Mouse (Mus musculus): ENCODE data around the gene Cbx6.

The Cbx6 gene

GRCm38 (mm10) chr15:79834130-79834880 is at the start of gene Cbx6, which contains the start of gene Npcd:
Gene Cbx6, minus strand, starts transcription at chr15:79834688.
Gene Npcd, minus strand, starts transcription at chr15:79834237.
- no peak for DNase-seq (ENCODE audit: low read depth)

DNA sequence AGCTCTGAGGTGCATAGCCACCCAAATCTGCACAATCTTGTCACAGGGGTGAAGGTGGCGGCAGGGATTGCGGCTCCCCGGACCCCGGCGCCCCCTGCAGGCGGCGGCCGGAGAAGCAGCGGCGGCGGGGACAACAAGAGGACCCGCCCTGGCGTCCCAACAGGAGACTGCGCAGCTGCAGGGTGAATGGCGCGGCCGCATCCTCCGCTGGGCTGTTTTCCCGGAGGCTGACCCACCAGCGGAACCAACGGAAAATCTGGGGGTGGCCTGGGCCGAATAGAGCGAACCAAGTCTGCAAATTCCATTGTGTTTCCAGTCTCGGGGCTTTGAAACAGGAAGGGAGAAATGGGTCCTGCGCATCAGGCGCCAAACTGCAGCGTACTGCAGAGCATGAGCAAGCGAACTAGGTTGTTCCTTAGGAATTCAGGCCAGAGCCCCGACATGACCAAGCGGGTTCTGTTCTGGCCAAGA is 48.9 kb upstream of the Cbx6 start:
- DNase-seq (ENCODE audit: low read depth), result peak; percentile 89

GRCm38 (mm10) chr15:79882623-79883267 is 48.3 kb upstream of the Cbx6 start:
- DNase-seq (ENCODE audit: low read depth), result peak; percentile 17

- no peak for DNase-seq (ENCODE audit: low read depth)
These were observed 46.0 kb upstream of the Cbx6 start for GRCm38 (mm10) chr15:79880477-79880876.

GRCm38 (mm10) chr15:79879319-79879718 is 44.8 kb upstream of the Cbx6 start:
- DNase-seq (ENCODE audit: low read depth), result peak; percentile 78

DNA sequence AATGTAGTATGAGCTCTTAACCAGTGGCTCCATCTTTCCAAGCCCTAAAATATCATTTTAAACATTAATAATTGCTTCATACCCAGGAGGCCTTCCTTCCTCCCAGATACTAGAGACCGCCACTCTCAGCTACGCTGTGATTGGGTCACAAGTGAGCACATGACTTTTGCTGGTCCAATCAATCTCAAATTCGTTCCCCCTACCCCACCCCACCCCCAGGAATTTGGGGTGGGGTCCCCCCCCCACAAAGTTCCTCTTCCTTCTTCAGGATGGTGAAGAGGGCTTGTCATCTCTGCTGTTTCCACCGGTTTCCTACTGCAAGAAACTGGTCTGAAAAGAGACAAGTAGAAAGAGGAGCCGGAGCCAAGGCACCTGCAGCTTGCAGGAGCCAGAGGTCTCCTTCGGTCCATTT is 44.2 kb upstream of the Cbx6 start:
- no peak for DNase-seq (ENCODE audit: low read depth)

GRCm38 (mm10) chr15:79875261-79875995 is 40.9 kb upstream of the Cbx6 start:
- DNase-seq (ENCODE audit: low read depth), result no peak

GRCm38 (mm10) chr15:79873995-79874394 is 39.5 kb upstream of the Cbx6 start:
- DNase-seq (ENCODE audit: low read depth), result peak; percentile 40

GRCm38 (mm10) chr15:79873545-79873944 is 39.1 kb upstream of the Cbx6 start:
- DNase-seq (ENCODE audit: low read depth), result no peak

DNA sequence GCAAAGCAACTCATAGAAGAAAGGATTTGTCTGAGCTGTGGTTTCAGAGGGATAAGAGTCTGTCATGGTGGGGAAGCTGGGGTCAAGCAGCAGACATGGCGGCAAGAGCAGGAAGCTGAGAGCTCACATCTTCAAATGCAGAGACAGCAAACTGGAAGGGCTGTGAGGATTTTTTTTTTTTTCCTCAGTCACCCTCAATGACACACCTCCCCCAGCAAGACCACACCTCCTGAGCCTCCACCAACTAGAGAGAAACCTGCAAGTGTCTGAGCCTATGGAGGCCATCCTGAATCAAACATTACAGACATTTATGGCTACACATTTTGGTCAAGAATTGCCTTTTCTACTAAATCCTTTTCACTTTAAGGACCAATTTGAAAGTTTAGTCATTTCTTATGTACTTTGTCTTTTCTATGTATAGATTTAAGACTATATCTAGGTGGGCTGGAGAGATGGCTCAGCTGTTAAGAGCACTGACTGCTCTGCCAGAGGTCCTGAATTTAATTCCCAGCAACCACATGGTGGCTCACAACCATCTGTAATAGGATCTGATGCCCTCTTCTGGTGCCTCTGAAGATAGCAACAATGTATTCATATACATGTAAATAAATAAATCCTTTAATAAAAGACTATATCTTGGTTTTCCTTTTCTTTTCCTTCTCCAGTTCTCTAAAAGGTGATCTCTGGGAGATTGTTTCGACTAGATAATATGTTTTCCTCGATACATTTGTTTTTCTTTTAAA is 32.9 kb upstream of the Cbx6 start:
- peak; percentile 42 for DNase-seq (ENCODE audit: low read depth)

GRCm38 (mm10) chr15:79859821-79860220 is 25.3 kb upstream of the Cbx6 start:
- no peak for DNase-seq (ENCODE audit: low read depth)

- no peak for DNase-seq (ENCODE audit: low read depth)
These were observed 24.5 kb upstream of the Cbx6 start for GRCm38 (mm10) chr15:79858979-79859378.

GRCm38 (mm10) chr15:79850143-79850542 is 15.7 kb upstream of the Cbx6 start:
- DNase-seq (ENCODE audit: low read depth), result no peak

- no peak for DNase-seq (ENCODE audit: low read depth)
These were observed 12.6 kb upstream of the Cbx6 start for GRCm38 (mm10) chr15:79847100-79847499.

- DNase-seq (ENCODE audit: low read depth), result no peak
These were observed 11.5 kb upstream of the Cbx6 start for GRCm38 (mm10) chr15:79845986-79846385.

DNA sequence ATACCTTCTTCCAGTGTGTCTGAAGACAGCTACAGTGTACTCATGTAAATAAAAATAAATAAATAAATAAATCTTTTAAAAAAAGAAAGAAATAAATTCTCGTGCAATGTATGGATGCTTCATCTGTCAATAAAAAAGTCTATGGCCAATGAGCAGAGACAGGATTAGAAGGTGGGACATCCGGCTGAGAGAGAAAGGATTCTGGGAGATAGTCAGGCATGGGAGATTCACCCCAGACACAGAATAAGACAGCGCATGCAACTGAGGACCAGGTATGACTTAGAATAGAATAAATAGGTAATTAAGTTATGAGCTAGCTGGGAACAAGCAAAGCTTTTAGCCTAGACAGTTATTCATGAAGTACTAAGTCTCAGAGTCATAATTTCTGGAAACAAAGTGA is 8.5 kb upstream of the Cbx6 start:
- DNase-seq (ENCODE audit: low read depth), result peak; percentile 41

DNA sequence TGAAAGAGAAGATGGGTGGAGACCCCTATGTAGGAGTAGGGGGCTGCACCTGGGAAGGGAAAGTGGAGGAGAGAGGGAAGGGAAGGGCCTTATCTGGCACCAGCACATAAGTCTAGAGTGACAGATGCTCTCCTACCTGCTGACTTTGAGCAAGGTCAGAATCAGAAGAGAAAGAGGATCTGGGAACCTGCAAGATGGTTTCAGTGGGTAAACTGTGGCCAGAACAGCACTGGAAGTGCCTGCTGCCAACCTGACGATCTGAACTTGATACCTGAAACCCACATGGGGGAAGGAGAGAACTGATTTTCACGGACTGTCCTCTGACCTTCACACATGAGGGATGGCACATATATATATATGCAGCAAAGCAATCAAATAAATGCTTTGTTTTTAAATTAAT is 5.8 kb upstream of the Cbx6 start:
- no peak for DNase-seq (ENCODE audit: low read depth)

DNA sequence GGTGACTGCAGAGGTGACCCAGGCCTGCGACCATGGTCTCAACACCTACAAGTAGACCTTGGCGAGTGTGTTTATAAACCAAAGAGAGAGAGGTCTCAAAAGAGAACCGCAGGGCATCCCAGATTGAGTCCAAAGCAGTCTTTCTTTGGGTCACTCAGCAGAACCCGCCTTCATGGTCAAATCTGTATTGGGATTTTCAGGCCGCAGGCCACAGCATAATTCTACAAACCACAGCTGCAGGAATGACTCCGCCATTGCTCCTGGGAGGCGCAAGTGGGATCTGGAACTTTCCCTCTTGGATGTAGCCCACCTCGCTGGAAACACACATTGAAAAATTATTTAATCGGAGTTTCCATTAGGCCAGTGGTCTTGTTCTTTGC is 383 bp upstream of the Cbx6 start:
- no peak for DNase-seq (ENCODE audit: low read depth)

DNA sequence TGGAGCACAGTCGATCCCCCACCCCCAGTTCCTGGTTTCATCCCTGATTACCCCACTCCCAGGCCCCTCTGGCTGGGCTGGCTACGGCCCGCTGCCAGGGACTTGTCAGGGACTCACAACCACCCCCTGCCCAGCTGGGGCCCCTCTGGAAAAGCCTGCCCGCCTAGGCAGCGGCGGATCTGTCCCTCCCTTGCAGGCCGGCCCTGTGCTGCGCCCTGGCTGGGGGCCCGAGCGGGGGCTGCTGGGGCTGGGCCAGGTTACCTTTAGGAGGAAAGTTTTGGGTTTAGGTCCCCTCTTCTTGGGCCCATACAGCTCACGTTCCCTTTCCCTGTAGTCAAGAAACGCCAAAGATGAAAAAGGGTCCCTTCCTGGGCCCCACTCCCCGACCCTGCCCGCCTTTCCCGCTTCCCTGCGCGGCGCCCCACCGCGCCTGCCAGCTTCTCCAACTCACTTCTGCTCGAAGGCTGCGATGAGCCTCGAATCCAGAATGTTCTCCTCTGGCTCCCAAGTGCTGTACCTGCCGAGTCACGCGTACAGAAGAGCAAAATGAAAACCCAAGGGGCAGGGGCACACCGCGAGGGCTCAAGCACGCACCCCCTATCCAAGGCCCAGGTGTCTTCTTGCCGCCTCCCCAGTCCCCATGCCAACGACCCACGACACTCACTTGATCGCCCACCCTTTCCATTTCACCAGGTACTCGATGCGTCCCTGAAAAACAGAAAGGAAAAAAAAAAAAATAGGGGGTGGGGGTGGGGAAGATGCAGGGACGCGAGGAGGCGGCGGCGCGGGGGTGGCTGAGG is 1.0 kb downstream of the Cbx6 start:
- no peak for DNase-seq (ENCODE audit: low read depth)

DNA sequence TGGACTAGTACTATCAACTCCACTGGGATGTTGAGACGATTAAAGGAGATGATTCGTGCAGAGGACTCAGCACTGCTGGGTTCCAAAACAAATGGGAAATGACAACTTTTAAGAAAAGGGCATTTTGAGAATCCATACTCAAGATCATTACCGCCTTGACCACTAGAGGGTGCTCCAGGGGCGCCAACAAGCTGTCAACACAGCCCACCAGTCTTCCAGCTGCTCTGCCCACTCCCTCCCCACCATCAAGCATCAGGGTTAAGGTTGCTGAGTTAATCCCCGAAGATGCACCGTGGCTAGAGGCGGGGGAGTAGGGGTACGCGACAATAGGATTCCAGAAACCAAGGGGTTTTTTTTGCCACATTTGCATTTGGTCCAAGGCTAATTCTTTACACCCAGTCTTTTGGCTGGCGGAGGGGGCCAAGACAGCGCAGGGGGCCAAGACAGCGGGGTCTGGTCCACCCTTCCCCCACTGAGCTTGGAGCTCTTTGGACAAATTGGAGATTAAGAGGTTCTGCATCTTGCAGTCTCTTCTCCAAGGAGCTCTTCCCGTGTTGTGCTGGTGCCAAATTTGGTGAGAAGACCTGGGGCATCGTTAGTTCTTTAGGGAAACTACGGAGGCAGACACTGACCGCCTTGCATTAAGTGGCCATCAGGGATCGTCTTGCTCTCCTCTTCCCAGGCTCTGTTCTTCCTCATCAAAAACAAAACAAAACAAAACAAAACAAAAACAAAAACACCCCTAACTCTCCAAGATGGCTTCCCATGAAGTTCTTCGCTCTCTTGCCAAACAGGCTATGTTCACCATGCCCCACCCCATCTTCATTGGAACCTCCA is 2.2 kb downstream of the Cbx6 start:
- DNase-seq (ENCODE audit: low read depth), result peak; percentile 67
